Mouse (Mus musculus): Measurements from ENCODE around the gene Chrnb1.

The Chrnb1 gene

GRCm38 (mm10) chr11:69804652-69804940 lies 8.9 kb upstream of the Chrnb1 start:
- DNase-seq (ENCODE audit: low spot score in 2 of 2): no peak

GRCm38 (mm10) chr11:69803786-69804651 lies 8.3 kb upstream of the Chrnb1 start:
- DNase-seq (ENCODE audit: low spot score in 2 of 2): peak; percentile 45 to 61

- DNase-seq (ENCODE audit: low spot score in 2 of 2): no peak
These were observed 7.6 kb upstream of the Chrnb1 start for GRCm38 (mm10) chr11:69803328-69803727.

GRCm38 (mm10) chr11:69802648-69803105 lies 6.9 kb upstream of the Chrnb1 start:
- DNase-seq (ENCODE audit: low spot score in 2 of 2): peak in 1 of 2 experiments; percentile 34

GRCm38 (mm10) chr11:69801379-69801977 lies 5.7 kb upstream of the Chrnb1 start, which contains the start of gene Fgf11:
Gene Fgf11, minus strand, starts transcription at chr11:69801857.
- DNase-seq (ENCODE audit: low spot score in 2 of 2): no peak

GRCm38 (mm10) chr11:69800392-69801197 lies 4.9 kb upstream of the Chrnb1 start:
- DNase-seq (ENCODE audit: low spot score in 2 of 2): no peak

- DNase-seq (ENCODE audit: low spot score in 2 of 2): peak; percentile 38 to 41
These were observed 4.3 kb upstream of the Chrnb1 start for GRCm38 (mm10) chr11:69800138-69800391.

GRCm38 (mm10) chr11:69799394-69800137 lies 3.8 kb upstream of the Chrnb1 start:
- DNase-seq (ENCODE audit: low spot score in 2 of 2): peak in 1 of 2 experiments; percentile 59

- DNase-seq (ENCODE audit: low spot score in 2 of 2): no peak
These were observed 2.2 kb upstream of the Chrnb1 start for GRCm38 (mm10) chr11:69797924-69798323.

GRCm38 (mm10) chr11:69795983-69796435 lies 266 bp upstream of the Chrnb1 start:
- no peak for DNase-seq (ENCODE audit: low spot score in 2 of 2)

- no peak for DNase-seq (ENCODE audit: low spot score in 2 of 2)
These were observed 2.3 kb downstream of the Chrnb1 start for GRCm38 (mm10) chr11:69793429-69793828.

GRCm38 (mm10) chr11:69791420-69791819 lies 4.3 kb downstream of the Chrnb1 start:
- no peak for DNase-seq (ENCODE audit: low spot score in 2 of 2)

- DNase-seq (ENCODE audit: low spot score in 2 of 2): no peak
These were observed 6.3 kb downstream of the Chrnb1 start for GRCm38 (mm10) chr11:69789431-69789830.

- DNase-seq (ENCODE audit: low spot score in 2 of 2): no peak
These were observed 8.4 kb downstream of the Chrnb1 start for GRCm38 (mm10) chr11:69787306-69787705.

- no peak for DNase-seq (ENCODE audit: low spot score in 2 of 2)
These were observed 10.9 kb downstream of the Chrnb1 start for GRCm38 (mm10) chr11:69784793-69785272.

- DNase-seq (ENCODE audit: low spot score in 2 of 2): no peak
These were observed 13.9 kb downstream of the Chrnb1 start for GRCm38 (mm10) chr11:69781828-69782227.

GRCm38 (mm10) chr11:69778985-69779384 lies 16.8 kb downstream of the Chrnb1 start:
- DNase-seq (ENCODE audit: low spot score in 2 of 2): no peak

- no peak for DNase-seq (ENCODE audit: low spot score in 2 of 2)
These were observed 17.3 kb downstream of the Chrnb1 start for GRCm38 (mm10) chr11:69778258-69778982.

GRCm38 (mm10) chr11:69777504-69778257 lies 18.1 kb downstream of the Chrnb1 start:
- DNase-seq (ENCODE audit: low spot score in 2 of 2): peak in 1 of 2 experiments; percentile 43

- no peak for DNase-seq (ENCODE audit: low spot score in 2 of 2)
These were observed 19.3 kb downstream of the Chrnb1 start for GRCm38 (mm10) chr11:69776488-69776887.

Data from natural killer cell, adult 2 months (primary cell).